Mouse (Mus musculus) common myeloid progenitor, adult 5-6 weeks (primary cell): ENCODE measurements around the gene Gm49320. TPM values are rescaled to one million over a fixed set of nuclear protein-coding genes. Genes with fewer than 3 reads are reported as not detected.
"Not testable (repeated sequence)": the region's sequence is repeated elsewhere in the genome, so short reads cannot be mapped to it uniquely, and the experiment has no call there.

ENCODE experiments used
- ATAC-seq: replicated peaks from 2 replicates; pipeline ENCODE4 v1.8.0; 2016; ENCODE audit warnings: low read depth, mild to moderate bottlenecking, moderate TSS enrichment, inconsistent platforms; ENCODE audit not compliant: poor library complexity, severe bottlenecking
- total RNA-seq: library from RNA; stranded (forward); fragments of 200-1000, 187-1606 nt; gene quantifications from 2 replicates; pipeline ENCODE4 v1.2.3, GENCODE M21; 2017

Gm49320 gene
- total RNA-seq, 1 experiment from 2014 or later, result not detected

- no peak for ATAC-seq
These were observed 16.6 kb upstream of the Gm49320 start for GRCm38 (mm10) chr8:4222059-4222458.

- ATAC-seq, result peak; percentile 38; the same call in 1 of the 2 replicates
These were observed 12.3 kb upstream of the Gm49320 start for GRCm38 (mm10) chr8:4226323-4226722.

DNA sequence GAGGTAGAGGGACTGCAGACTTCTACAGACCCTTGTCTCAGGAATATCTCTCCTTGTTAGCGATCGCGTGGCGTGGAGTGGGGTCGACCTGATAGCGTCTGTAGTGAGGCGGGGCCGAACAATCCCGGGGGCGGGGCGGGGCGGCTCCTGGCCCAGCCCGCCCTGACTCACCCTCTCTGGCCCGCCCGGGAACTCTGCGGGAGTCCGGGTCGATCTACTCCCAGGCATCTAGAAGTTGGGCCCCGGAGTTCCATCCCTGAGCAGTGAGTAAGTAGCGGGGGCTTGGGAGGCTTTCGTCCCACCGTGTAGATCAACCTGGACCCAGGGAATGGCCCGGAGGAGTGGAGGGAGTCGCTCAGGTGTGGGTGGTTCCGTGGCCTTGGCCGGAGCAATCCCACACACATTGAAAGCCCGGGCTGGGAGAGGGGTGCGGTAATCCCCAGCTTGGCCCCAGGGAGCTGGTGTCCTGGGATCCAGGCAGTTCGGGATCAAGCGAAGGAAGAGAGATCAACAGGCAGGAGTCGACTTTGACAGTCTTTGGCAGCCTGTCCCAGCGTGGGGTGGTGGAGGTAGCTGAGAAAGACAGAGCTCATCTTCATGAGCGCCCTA, 11.8 kb upstream of the Gm49320 start, which contains the start of gene Lrrc8e:
Gene Lrrc8e (plus strand): TSS at position 89 of the 609 bp plus-strand sequence.
- ATAC-seq, result peak; percentile 59

- ATAC-seq, result no peak
These were observed 10.7 kb upstream of the Gm49320 start for GRCm38 (mm10) chr8:4227919-4228318.

GRCm38 (mm10) chr8:4229784-4230183, 8.9 kb upstream of the Gm49320 start:
- no peak for ATAC-seq

GRCm38 (mm10) chr8:4230612-4231351, 7.9 kb upstream of the Gm49320 start:
- no peak for ATAC-seq

DNA sequence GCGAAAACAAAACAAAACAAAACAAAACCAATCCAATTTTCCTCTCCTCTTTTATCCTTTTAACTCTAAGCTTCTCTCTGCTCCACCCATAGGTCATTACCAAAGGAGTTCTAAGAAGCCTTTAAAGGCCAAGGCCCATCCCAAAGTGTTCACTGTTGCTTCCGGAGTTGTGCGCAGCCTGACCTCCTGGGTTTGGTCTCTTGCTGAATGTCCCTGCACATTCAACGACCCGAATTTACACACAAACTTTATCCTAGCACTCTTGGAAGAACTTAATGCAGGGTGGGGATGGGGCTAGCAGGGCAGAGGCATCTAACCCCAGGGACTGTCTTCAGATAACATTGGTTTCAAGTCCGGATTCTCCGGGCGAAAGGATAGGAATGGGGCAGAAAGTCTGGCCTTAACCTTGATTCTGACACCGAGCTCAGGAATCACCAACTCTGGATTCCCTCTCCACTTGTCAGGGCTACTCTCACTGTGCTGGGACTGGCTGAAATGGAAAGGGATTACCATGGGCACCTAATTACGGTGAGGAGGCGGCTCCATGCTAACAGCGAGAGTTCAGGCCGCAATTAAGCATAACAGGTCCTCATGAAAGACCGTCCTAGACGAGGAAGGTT, 741 bp upstream of the Gm49320 start:
- ATAC-seq, result 0 out of 2 replicates have a peak, but pooled peaks have one; percentile 1

- ATAC-seq, result peak; percentile 20
These were observed 677 bp downstream of the Gm49320 start for GRCm38 (mm10) chr8:4239193-4239890.

- no peak for ATAC-seq
These were observed 6.4 kb downstream of the Gm49320 start for GRCm38 (mm10) chr8:4245061-4245460.

- no peak for ATAC-seq
These were observed 7.1 kb downstream of the Gm49320 start for GRCm38 (mm10) chr8:4245737-4246136.

DNA sequence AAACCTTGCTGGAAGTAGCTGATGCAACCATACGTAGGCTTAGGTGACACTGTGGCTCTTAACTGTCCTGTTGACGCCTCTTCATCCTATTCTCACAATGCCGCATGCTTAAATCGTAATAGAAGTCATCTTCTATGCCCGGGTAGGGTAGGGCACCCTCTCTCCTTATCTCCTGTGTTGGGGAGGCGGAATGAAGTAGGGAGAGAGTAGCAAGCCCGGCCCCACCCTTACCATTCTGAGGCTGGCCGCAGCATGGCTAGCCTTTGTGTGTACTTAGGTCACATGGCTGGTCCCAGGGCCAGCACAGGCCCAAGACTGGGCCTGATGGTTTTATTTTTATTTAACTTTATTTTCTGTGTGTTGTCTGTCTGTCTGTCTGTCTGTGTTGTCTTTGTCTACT, 8.6 kb downstream of the Gm49320 start:
- ATAC-seq, result no peak

DNA sequence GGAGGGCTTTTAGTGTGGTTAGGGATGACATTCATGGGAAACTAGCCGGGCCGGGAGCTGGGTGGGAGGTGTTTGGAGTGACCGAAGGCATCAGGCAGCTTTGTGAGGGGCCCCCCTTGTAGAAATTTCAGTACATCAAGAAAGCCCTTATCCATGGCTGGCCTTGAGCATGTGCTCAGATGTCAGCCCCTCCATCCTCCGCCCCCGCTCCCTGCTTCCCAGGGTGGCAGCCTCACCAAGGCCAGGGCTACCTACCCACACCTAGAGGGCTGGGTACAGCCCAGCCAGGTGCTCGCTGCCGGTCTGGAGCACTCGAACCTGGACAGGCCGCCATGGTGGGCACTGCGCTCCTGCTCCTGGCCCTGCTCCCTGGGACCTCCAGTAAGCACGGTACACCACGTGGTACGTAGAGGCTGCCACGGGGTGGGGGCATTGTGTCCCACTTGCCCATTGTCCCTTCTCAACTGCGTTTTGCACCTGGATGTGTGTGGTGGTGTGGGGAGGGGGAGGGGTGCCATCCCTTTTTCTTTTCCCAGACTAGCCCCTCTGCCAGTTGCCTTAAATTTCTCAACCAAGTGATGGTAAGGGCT, 9.4 kb downstream of the Gm49320 start, which contains the start of gene Tgfbr3l:
Gene Tgfbr3l (plus strand): TSS at position 264 of the 590 bp plus-strand sequence.
- no peak for ATAC-seq

DNA sequence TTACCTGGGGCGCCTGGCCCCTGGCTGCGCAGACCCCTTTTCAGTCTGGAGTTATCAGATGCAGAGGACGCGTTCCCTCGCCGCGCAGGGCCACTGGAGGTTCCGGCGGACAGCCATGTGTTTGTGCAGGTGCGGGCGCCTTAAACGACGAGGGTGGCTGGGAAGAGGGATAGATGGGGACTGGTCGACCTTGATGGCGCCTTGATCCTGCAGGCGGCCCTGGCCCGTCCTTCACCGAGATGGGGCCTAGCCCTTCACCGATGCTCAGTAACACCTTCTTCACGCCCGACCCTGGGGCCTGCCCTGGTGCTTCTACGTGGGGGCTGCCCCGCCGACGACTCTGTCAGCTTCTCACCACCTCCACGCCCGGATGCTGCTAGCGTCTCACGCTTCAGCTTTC, 10.5 kb downstream of the Gm49320 start:
- ATAC-seq, result no peak

GRCm38 (mm10) chr8:4250306-4250970, 11.8 kb downstream of the Gm49320 start:
- peak; percentile 65 for ATAC-seq

GRCm38 (mm10) chr8:4252116-4252760, 13.6 kb downstream of the Gm49320 start:
- no peak for ATAC-seq

DNA sequence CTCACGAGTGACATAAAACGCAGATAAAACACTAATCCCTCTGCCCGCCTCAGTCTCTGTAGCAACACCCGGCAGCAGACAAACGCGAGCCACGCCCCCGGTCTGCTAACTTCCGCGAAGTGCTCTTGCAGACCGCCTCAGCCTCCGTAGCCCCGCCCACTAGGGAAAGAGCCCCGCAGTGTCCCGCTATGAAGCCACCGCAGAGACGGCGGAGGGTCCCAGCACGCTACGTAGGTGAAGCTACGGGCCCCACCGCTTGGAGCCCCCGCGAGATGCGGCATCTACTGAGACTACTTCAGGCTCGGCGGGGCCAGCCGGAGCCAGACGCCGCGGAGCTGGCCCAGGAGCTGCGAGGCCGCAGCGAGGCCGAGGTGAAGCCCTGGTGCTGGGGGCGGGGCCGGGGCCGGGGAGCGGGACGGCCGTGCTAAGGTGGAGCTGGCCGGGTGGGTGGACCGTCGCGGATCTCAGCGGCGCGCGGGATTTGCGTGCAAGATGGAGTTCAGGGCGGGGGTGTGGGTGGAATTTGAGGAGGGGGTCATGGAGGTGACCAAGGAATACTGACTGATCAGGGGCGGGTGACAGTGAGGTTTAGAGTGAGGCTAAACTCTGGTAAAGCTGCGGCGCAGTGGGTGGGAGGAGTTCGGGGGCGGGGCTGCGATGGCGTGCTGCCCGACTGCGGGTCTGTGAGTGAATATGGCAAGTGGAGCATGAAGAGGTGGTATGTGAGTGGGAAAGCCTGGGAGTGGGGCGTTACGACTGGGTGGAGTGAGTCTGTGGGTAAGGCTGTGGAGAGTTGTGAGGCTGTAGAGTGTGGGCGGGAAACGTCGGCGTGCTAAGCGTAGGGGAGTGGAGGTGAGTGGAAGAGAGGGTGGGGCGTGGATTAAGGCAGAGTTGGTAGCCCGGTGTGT, 14.5 kb downstream of the Gm49320 start, which contains the start of gene Snapc2:
Gene Snapc2 (plus strand): TSS at position 147 of the 908 bp plus-strand sequence.
- peak; percentile 86 for ATAC-seq

DNA sequence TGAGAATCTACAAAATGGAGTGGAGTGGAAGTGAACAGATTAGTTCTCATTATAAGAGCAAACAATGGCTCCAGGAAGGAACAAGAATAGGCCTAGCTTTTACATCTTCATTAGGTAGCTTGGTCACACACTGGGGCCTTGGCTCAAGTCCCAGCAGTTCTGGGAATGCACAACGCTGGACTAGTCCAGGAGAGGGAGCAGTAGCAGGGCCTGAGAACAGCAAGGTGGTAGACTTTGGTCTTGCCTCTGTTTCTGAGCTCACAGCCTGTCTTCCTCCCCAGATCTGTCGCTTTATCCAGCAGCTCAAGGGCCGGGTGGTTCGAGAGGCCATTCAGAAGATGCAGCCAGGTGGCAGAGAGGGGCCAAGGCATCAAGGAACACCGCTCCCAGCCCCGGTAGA, 15.3 kb downstream of the Gm49320 start:
- ATAC-seq, result no peak

DNA sequence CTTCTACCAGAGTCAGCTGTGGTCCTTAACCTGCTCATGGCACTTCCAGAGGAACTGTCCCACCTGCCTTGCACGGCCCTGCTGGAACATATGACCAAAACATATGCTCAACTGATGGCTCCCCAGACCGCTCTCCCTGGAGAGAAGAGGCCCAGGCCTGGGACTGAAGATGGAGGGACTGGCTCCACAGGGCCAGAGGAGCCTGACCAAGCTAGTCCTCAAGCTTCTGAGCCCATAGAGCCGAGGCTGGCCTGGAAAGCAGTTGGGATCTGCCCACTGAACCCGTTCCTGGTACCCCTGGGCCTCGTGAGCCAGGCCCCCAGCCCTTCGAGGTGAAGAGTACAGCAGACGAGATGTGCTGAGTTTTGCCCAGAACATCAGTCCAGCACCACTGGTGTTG, 16.8 kb downstream of the Gm49320 start:
- not testable (repeated sequence) for ATAC-seq
